Mouse (Mus musculus): Measurements from ENCODE around the gene Snupn. TPM values are rescaled to one million over a fixed set of nuclear protein-coding genes. Genes with fewer than 3 reads are reported as not detected.

Snupn gene
- polyA plus RNA-seq, 1 experiment from 2014 or later, result 29.8 TPM

DNA sequence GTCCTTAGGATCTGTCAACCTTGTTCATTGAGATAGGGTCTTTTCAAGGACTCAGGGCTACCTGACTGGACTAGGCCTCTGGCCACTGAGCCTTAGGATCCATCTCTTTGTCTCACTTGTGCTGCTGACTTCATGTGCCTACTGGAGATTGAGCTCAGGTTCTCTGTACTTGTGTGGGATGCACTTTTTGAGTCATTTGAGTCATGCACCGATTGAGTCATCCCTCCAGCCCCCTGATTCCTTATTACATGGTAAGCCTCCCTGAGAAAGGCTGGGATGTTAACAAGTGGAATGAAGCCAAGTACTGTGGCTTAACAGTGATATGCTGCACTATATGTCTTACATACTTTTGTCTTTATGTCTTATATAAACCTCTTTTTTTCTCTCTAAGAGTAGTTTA lies 81.1 kb downstream of the Snupn start:
- 100% methylated on average over 1 of the region's 1 CpGs for WGBS
- no peak overlapping the region for H3K27ac ChIP-seq
- H3K4me2 ChIP-seq, result no peak overlapping the region
- peaks cover 29% of the 10 kb centered on the region; the same call in 1 of the 2 replicates for H3K36me3 ChIP-seq (replicated peaks)
- H3K27me3 ChIP-seq (replicated peaks), result no peaks in the 10 kb centered on the region
- H3K4me3 ChIP-seq, result no peak overlapping the region
- no peaks in the 10 kb centered on the region for H3K4me1 ChIP-seq
- no peak overlapping the region for H3K9ac ChIP-seq
- ATAC-seq (replicated peaks), result no peak
- no peaks in the 10 kb centered on the region for H3K9me3 ChIP-seq

Other genes with a start within 250 kb of the Snupn start
- gene Lingo1, start 154.4 kb upstream of the Snupn start, polyA plus RNA-seq (2015; fragmentation: Nextera tagmentation; extraction: Ambion mirVana), result 77.8 and 83.1 TPM in 2 replicates
- not detected in 2 replicates for gene Odf3l1, start 86.2 kb upstream of the Snupn start, polyA plus RNA-seq (2015; fragmentation: Nextera tagmentation; extraction: Ambion mirVana)
- gene Cspg4, start 85.8 kb upstream of the Snupn start, polyA plus RNA-seq (2015; fragmentation: Nextera tagmentation; extraction: Ambion mirVana), result 7.6 and 8.2 TPM in 2 replicates
- 3.0 TPM in 2 replicates for gene Snx33, start 22.5 kb upstream of the Snupn start, polyA plus RNA-seq (2015; fragmentation: Nextera tagmentation; extraction: Ambion mirVana)
- gene Imp3, start 13.4 kb upstream of the Snupn start, polyA plus RNA-seq (2015; fragmentation: Nextera tagmentation; extraction: Ambion mirVana), result 62.8 and 64.4 TPM in 2 replicates
- gene Ptpn9, start 44.0 kb downstream of the Snupn start, polyA plus RNA-seq (2015; fragmentation: Nextera tagmentation; extraction: Ambion mirVana), result 25.8 and 28.0 TPM in 2 replicates
- 25.0 and 25.9 TPM in 2 replicates for gene Sin3a, start 121.2 kb downstream of the Snupn start, polyA plus RNA-seq (2015; fragmentation: Nextera tagmentation; extraction: Ambion mirVana)
- gene Man2c1, start 179.8 kb downstream of the Snupn start, polyA plus RNA-seq (2015; fragmentation: Nextera tagmentation; extraction: Ambion mirVana), result 102 and 109 TPM in 2 replicates
- gene Neil1, start 197.4 kb downstream of the Snupn start, polyA plus RNA-seq (2015; fragmentation: Nextera tagmentation; extraction: Ambion mirVana), result 9.9 and 10.5 TPM in 2 replicates
- gene Commd4, start 207.5 kb downstream of the Snupn start, polyA plus RNA-seq (2015; fragmentation: Nextera tagmentation; extraction: Ambion mirVana), result 196 and 201 TPM in 2 replicates

Measured in midbrain, embryonic 15.5 days (tissue).